Mouse (Mus musculus) bone marrow macrophage, adult 2 months (primary cell): Measurements from ENCODE around the gene Hapln4.

ENCODE experiments used
- CTCF ChIP-seq: IDR thresholded peaks from 2 replicates; pipeline ENCODE4 v1.5.1; 2012; ENCODE audit warnings: low read depth, mild to moderate bottlenecking, low read length, moderate library complexity
- POLR2A ChIP-seq: IDR thresholded peaks from 2 replicates; pipeline ENCODE4 v1.6.1; 2012; ENCODE audit warnings: mild to moderate bottlenecking, low read depth, low read length, borderline replicate concordance

GRCm38 (mm10) chr8:70114892-70115291 is 31.6 kb downstream of the Hapln4 start:
- TF ChIP-seq POLR2A (no peak), CTCF (no peak)
